Mouse (Mus musculus) kidney, adult 2 months (tissue): ENCODE data around the gene Rap1gap.

Experiments used
- CTCF ChIP-seq: fragments of 200-500 bp; conservative IDR thresholded peaks from 2 replicates; pipeline ENCODE4 v1.5.1; 2011; ENCODE audit warnings: low read depth, mild to moderate bottlenecking, control low read depth, low read length, moderate library complexity, mixed read lengths; ENCODE audit not compliant: insufficient read depth, insufficient read length
- POLR2A ChIP-seq: fragments of 200-500 bp; IDR thresholded peaks from one replicate; pipeline ENCODE4 v1.6.1; 2011; ENCODE audit warnings: low read depth, low read length, control low read depth

- TF ChIP-seq POLR2A = no peak
- TF ChIP-seq CTCF = no peak
These were observed 1.9 kb downstream of the Rap1gap start for GRCm38 (mm10) chr4:137666283-137666957.
